Mouse (Mus musculus) embryo, embryonic 11.5 days (tissue): ENCODE measurements around the gene Setd2.

Experiments used
- DNase-seq: peaks from one replicate; pipeline ENCODE4 v3.0.0-alpha.2; 2012; ENCODE audit warnings: low read depth, low spot score

The Setd2 gene

GRCm38 (mm10) chr9:110623416-110624195 lies 91.2 kb downstream of the Setd2 start:
- no peak for DNase-seq

DNA sequence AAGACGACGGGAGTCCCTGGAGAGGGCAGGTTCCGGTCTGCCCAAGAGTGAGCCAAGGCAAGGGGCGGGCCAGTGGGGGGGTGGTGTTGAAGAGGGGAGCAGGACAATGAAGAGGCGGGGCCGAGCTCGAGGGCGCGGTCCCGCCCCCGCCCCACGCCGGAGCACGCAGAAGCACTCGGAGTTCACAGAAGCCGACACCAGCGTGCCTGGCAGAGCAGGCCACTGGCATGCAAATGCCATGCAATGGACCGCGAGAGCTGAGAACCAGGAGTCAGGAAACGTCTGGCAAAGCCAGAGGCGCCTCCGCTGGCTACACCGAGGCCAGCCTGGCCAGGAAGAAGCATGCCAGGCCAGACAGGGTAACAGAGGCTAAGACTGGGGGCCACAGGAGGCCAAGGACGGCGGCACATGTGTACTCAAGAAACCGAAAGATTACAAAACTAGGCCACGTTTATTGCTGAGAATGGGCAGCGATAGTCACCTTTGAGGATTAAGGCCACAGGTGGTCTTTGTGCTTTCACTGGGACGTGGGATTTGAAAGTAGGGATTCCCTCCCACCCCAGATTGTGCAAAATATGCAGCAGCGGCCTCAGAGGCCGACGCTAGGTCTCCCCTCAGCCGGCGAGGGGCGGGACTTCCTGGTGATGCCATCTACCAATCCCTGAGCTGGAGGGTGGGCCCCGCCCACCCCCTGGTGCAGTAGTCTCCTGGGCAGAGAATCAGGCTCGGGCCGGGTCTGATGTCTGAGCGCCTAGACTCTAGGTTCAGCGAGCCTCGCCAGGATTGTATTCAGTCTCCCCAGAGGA lies 92.2 kb downstream of the Setd2 start, which contains the start of gene Nradd:
Gene Nradd (minus strand): TSS at position 92 of the 806 bp plus-strand sequence.
- DNase-seq, result peak; percentile 88

DNA sequence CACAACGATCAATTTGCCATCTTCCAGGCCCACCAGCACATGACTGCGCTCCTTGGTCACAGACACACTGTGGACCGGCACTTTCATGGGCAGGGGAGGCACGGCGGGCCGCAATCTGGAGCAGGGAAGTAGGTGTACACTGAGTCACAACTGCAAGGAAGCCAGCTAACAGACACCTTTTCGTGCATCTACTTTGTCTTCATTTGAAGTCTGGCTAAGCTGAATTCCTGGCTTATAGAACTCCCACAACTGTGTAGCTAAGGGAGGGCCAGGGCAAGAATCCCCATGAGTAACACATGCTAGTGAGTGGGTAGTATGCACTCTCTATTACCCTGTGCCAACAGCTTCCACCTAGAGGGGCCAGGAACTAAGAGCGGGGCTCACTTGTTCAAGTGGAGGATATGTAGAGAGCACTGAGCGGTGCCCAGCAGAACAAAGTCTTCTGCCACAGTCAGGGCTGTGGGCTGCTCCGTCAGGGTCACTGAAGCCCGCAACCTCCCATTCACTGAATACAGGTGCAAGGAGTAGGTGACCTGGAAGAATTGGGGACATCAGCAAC lies 93.0 kb downstream of the Setd2 start:
- DNase-seq, result no peak

GRCm38 (mm10) chr9:110630171-110630570 lies 97.8 kb downstream of the Setd2 start:
- DNase-seq, result no peak

DNA sequence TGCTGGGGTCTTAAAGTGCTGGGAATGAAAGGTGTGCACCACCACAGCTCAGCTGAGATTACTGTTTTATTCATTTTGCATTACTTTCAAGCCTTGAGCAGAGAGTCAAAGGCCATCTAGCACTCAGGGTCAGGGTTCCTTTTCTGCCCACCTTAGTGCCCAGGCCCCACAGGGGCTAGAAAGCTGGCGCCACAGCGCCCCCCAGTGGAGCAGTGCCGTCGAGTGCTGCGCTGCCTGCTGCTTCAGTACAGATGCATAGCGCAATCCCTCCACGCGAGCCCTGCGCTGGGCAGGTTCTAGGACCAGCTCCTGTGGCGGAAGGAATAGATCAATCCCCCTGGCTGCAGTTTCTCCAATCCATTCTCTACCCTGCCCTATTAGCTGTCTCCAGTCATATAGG lies 98.8 kb downstream of the Setd2 start:
- peak; percentile 51 for DNase-seq

DNA sequence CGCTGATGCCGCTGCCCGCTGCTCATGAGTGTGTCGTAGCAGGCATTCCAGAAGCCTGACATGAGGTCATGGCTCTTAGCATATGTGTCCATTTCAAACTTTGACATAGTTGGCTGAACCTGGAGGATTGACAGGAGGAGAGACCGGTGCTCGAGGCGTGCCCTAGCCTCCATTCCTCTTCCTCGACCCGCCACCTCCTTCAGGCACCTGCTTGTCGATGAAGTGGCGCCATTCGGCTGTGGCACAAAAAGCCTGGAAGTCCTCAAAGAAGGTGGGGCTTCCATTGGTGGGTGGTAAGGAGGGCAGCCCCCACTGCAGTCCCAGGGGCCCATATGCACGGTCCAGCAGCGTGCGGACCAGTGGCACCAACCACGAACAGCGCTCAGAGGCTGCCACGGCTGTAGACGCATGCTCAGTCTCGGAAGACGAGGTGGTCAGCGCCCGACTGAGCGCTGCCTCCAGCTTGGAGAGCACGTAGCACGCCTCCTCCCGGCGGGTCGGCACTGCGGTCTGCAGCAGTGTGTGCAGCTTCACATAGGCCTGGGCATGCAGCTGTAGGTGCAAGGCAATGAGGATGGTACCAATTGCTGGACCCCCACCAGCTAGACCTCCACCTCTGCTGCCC lies 99.4 kb downstream of the Setd2 start:
- DNase-seq, result no peak

DNA sequence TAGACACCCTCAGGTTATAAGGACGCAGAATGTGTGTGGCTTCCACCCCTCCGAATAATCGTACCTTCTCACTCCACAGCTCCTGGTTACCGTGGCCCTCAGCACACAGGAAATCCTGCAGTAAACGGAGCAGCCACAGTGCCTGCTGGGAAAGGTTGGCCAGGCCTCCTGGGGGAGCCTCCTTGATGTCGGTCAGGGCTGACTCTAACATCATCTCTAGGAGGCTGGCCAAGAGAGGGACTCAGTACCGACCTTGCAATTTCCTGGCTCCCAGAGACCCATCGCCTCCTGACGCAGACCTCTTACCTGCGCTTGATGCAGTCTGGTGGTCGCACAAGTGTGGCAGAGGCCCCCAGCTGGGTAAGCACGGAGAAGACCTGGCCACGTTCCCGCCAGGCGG lies 100.3 kb downstream of the Setd2 start:
- DNase-seq, result no peak

GRCm38 (mm10) chr9:110633882-110634281 lies 101.5 kb downstream of the Setd2 start:
- DNase-seq, result no peak

DNA sequence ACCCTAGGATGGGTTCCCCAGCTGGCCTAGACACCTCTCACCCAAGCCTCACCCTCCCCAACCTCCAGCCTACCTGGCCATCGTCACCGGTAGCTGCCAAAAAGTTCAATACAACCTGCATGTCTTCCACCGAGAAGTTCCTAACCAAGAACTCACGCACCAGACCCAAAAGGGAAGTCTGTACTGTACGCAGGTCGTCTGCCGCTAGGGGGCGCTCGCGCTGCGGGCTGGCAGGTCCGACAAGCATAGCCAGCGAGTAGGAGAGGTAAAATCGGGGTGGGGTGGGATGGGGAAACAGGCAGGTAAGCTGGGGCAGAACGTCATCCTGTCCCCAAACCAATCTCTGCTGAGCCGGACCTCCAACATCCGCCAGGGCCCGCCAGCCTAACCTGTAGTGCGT lies 102.8 kb downstream of the Setd2 start:
- peak; percentile 73 for DNase-seq

DNA sequence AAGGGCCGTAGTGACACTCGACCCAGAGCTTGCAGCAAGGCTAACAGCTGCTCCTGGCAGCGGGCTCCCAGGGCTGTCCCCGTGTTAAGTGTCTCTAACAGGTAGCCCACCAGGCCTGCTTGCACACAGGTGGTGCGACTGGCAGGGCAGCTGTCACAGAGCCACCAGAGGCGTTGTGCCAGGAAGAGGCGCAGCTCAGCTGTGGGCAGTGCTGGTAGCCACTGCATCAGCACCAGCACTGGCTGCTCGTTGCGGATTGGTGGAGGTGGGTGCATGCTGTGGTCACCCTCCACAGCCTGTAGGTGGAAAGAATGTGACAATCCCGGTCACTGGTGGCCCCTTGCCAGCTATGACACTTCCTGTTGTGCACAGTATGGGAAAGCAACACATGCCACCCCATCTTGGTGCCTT lies 106.2 kb downstream of the Setd2 start:
- no peak for DNase-seq

DNA sequence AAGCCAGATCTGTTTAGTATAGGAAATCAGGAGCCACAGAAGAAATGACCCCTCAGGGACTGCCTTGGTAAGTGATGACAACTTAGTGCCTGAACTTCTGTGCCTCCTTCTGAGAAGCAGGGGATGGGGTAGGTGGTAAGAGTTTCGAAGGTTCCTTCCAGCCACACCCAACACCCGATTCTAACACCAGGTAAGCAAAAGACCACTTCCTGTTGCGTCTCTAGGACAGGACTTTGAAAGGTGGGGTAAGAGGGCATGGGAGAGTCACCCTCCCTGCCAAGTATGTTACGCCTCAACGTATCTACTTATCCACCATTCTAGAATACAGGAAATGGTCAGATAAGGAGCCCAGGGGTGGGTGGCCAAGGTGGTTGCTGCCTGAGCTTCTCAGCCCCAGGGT lies 108.6 kb downstream of the Setd2 start:
- no peak for DNase-seq

- no peak for DNase-seq
Measured at GRCm38 (mm10) chr9:110642812-110643524, 110.6 kb downstream of the Setd2 start.

GRCm38 (mm10) chr9:110643787-110644186 lies 111.4 kb downstream of the Setd2 start:
- no peak for DNase-seq

DNA sequence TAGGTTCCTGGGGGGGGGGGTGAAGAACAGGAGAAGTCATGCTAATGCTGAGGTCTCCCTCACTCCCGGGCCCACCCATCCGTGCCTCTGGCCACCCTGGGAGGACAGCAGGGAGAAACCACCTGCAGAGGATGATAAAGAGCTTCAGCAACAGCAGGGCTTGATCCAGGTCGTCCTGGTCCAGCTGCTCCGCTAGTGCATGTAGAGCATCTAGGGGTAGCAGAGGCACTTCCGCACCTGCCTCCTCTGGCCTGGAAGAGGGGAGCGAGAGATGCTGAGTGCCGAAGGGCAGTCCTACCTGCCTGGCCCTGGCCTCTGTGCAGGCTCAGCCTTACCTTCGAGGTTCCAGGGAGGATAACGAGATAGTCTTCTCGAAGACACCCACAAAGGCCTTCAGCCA lies 111.9 kb downstream of the Setd2 start:
- no peak for DNase-seq

DNA sequence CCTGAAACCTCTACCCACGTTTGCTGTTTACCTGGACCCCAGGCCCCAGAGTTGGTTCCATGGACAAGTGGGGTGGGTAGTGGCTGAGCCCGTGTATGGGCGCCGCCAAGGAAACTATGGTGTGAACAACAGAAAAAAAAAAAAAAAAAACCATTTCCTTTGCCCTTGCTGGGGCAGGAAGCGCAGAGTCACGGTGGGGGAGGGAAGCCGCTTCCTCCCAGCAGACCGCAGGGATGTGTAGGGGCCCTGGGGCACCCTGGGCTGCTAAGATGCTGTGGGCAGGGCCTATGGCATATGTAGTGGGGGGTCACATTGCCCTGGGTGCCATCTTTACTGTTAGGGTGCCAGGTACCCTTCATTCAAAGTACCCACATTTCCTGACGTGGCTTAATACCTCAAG lies 112.8 kb downstream of the Setd2 start:
- no peak for DNase-seq

DNA sequence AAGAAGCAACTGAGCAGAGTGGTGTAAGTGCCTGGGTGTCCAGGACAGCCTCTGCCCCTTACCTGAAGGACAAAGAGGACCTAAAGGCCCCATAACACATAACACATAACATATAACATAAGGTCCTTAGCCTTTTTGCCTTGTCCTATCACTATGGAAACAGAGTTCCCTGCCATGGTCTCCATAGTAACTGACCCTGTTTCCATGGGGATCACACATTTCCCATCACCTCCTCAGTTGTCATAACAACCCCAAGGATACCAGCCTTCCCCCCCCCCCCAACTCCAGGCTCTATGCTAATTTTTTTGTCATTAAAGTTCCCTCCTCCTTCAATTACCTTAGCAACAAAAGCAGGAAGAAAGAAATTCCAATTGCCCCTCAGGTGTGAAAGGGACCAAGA lies 117.4 kb downstream of the Setd2 start:
- DNase-seq, result no peak

GRCm38 (mm10) chr9:110651931-110652722 lies 119.7 kb downstream of the Setd2 start:
- DNase-seq, result no peak

- DNase-seq, result no peak
Measured at GRCm38 (mm10) chr9:110652963-110653654, 120.7 kb downstream of the Setd2 start.

DNA sequence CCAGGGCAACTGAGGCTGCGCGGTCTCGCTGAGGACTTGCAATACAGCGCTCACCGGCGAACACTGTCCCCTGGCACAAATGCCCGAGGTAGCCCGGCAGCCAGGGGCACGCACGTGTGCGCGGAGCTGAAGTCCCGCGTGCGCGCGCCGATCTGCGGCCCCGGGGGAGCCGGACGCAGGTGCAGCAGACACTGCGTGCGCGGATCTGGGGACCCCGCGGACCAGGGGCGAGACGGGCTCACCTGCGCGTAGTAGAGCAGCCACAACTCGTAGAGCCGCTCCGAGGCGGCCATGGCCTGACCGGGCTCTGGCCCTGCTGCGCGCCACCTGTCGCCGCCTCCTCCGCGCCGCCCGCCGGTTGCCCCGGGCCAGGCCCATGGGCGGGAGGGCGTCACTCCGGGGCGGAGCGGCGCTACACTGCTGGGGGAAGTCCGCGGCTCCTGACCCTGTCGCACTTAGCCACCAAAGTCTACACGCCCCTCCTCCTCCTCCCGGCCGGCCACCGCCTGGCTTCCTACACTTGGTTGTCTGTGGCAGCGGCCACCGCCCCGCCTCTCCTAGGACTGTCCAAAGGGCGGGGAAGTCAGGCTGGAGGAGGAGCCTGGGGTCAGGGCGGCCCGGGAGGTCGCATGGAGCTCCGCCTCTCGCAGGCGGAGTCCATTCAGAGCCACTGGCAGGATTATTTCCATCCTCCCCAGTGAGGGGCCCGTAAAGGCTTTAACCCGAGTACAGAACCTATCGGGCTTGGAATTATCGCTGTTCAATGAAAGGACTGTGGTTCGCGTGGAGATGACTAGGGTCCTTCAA lies 121.5 kb downstream of the Setd2 start, which contains the start of gene Nbeal2:
Gene Nbeal2 (minus strand): TSS at position 507 of the 807 bp plus-strand sequence.
- DNase-seq, result peak; percentile 78
